8 mouse cellular contexts compared by ENCODE assay signal in the genomic region with DNA sequence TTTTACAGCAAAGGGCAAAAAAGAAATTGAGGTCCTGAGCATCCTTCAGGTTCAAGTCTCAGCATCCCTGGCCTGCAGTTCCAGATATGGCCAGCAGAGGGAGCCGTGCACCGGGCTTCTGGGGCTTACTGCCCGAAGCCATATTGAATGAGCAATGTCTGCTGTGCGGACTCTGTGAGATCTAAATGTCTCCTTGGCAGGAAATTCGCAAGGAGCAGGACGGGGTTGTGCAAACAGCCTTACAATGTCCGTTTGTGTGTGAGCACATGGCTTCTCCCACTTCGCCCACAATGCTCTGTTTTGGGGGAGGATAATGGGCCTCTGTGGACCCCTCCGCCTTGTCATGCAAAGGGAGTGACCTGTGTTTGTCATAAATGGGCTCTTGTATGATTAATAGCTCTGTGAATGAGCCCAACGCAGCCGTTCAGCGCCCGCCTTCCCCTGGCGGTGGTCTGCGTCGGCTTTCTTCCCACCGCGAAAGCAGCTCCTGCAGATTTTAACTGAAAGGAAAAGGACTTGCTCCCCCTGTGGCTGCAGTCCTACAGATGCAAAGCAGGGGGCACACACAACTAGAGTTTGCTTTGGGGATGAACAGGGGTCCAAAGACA.
DNase-seq lines count a peak whose midpoint lies in the region; ATAC-seq lines count a peak whose summit lies in the region.

No protein-coding gene starts in this region.

- H3K4me2 ChIP-seq in hindbrain, embryonic 15.5 days: peak overlapping the region; percentile 64

- no peaks in the 10 kb centered on the region for H3K36me3 ChIP-seq in hindbrain, embryonic 15.5 days

- peak; percentile 76 for DNase-seq in T-cell, adult 2 months (ENCODE audit: low spot score)
- peak; percentile 89 to 96 for DNase-seq in cerebellum, postnatal 36 days
- DNase-seq in gastrocnemius, adult 18-20 months (ENCODE audit: low spot score): peak; percentile 83
- peak; percentile 87 to 90 for DNase-seq in layer of hippocampus, postnatal 36 days
- peak; percentile 88 for DNase-seq in lung, postnatal 25 days (ENCODE audit: low spot score)
- DNase-seq in retina, postnatal 1 day: peak; percentile 88
- DNase-seq in urinary bladder, adult 18-20 months (ENCODE audit: low spot score in 2 of 2): peak; percentile 74 to 91

- H3K27me3 ChIP-seq in hindbrain, embryonic 15.5 days: no peaks in the 10 kb centered on the region

- H3K9me3 ChIP-seq in hindbrain, embryonic 15.5 days: no peaks in the 10 kb centered on the region

- peak overlapping the region; percentile 92 for H3K27ac ChIP-seq in hindbrain, embryonic 15.5 days (replicated peaks)

- peak; percentile 94 for ATAC-seq in hindbrain, embryonic 15.5 days (ENCODE audit: low FRiP score, low read depth)

- peak overlapping the region; percentile 47 for H3K9ac ChIP-seq in hindbrain, embryonic 15.5 days

- 10% methylated on average over 18 of the region's 18 CpGs for WGBS in hindbrain, embryonic 15.5 days

- H3K4me3 ChIP-seq in hindbrain, embryonic 15.5 days: peak overlapping the region; percentile 32

- 0 out of 2 replicates have a peak, but pooled peaks cover 3% of the 10 kb centered on the region for H3K4me1 ChIP-seq in hindbrain, embryonic 15.5 days (replicated peaks)

Comparison
In these comparisons a context has a peak if more than half of its experiments do, and no peak if none do; other contexts are left out.
1. Peak in every context shown above with its lines: DNase-seq, ATAC-seq, H3K4me3 ChIP-seq and H3K27ac ChIP-seq.